Mouse (Mus musculus) midbrain, embryonic 15.5 days (tissue): ENCODE measurements around the gene Trpc5. TPM values are rescaled to one million over a fixed set of nuclear protein-coding genes. Genes with fewer than 3 reads are reported as not detected.

Experiments used
- ATAC-seq: fragments of 200-750 bp; cut with Nextera tagmentation; replicated peaks from 2 replicates; pipeline ENCODE4 v1.8.0; 2017; ENCODE audit warnings: moderate TSS enrichment
- H3K27ac ChIP-seq: fragments of 300-500 bp; sonication (generic); 2 replicates; pipeline ENCODE4 v1.5.1; 2015; ENCODE audit warnings: mild to moderate bottlenecking, inconsistent platforms
- H3K27me3 ChIP-seq: fragments of 300-500 bp; sonication (generic); replicated peaks from 2 replicates; pipeline ENCODE4 v1.6.1; 2015; ENCODE audit warnings: inconsistent platforms
- H3K36me3 ChIP-seq: fragments of 300-500 bp; sonication (generic); replicated peaks from 2 replicates; pipeline ENCODE4 v1.6.1; 2015; ENCODE audit warnings: inconsistent platforms
- H3K4me1 ChIP-seq: fragments of 300-500 bp; sonication (generic); 2 replicates; pipeline ENCODE4 v1.6.1; 2015; ENCODE audit warnings: inconsistent platforms
- H3K4me2 ChIP-seq: fragments of 300-500 bp; sonication (generic); 2 replicates; pipeline ENCODE4 v1.6.1; 2015; ENCODE audit warnings: inconsistent platforms, mild to moderate bottlenecking, moderate library complexity
- H3K4me3 ChIP-seq: fragments of 300-500 bp; sonication (generic); 2 replicates; pipeline ENCODE4 v1.5.1; 2015; ENCODE audit warnings: mild to moderate bottlenecking, inconsistent platforms
- H3K9ac ChIP-seq: fragments of 300-500 bp; sonication (generic); 2 replicates; pipeline ENCODE4 v1.6.1; 2015; ENCODE audit warnings: mild to moderate bottlenecking, inconsistent platforms
- H3K9me3 ChIP-seq: fragments of 300-500 bp; sonication (generic); 2 replicates; pipeline ENCODE4 v1.6.1; 2016; ENCODE audit warnings: inconsistent platforms
- WGBS: fragments of 180-500 bp; shearing (Covaris S2); methylation state at CpG from one replicate; pipeline ENCODE4 v1.1.7; 2015; ENCODE audit warnings: mixed read lengths; 5-methylcytosine and 5-hydroxymethylcytosine counted together
- polyA plus RNA-seq: library from polyadenylated mRNA; unstranded; fragments of >200 nt; fragmentation: Nextera tagmentation; extraction: Ambion mirVana; gene quantifications from 2 replicates; pipeline ENCODE4 v1.2.1, GENCODE M21; 2015

Gene Trpc5
- 2.1 and 3.1 TPM in 2 replicates for polyA plus RNA-seq

GRCm38 (mm10) chrX:144688142-144688206 is at the start of gene Trpc5:
Gene Trpc5, minus strand, starts transcription at chrX:144688180.
- Histone ChIP-seq H3K36me3 (no peaks in the 10 kb centered on the region), H3K4me3 (peak within 1 kb of the TSS; percentile 51), H3K4me2 (peak within 1 kb of the TSS; percentile 64), H3K9me3 (no peaks in the 10 kb centered on the region), H3K27ac (no peak within 1 kb of the TSS), H3K27me3 (peaks cover 9% of the 10 kb centered on the region), H3K4me1 (no peaks in the 10 kb centered on the region), H3K9ac (peak within 1 kb of the TSS; percentile 54)
- ATAC-seq = peak; percentile 22
- 8% methylated on average over 1 of the region's 1 CpGs for WGBS

- H3K4me2 ChIP-seq = no peak overlapping the region
- 100% methylated on average over 1 of the region's 1 CpGs for WGBS
- ATAC-seq = no peak
- no peaks in the 10 kb centered on the region for H3K27me3 ChIP-seq
- no peaks in the 10 kb centered on the region for H3K4me1 ChIP-seq
- no peaks in the 10 kb centered on the region for H3K9me3 ChIP-seq
- no peak overlapping the region for H3K4me3 ChIP-seq
- H3K27ac ChIP-seq = no peak overlapping the region
- no peak overlapping the region for H3K9ac ChIP-seq
- no peaks in the 10 kb centered on the region for H3K36me3 ChIP-seq
These were observed 28.4 kb upstream of the Trpc5 start for GRCm38 (mm10) chrX:144716330-144716729.

GRCm38 (mm10) chrX:144689859-144690181 is 1.8 kb upstream of the Trpc5 start:
- H3K9me3 ChIP-seq = no peaks in the 10 kb centered on the region
- peaks cover 9% of the 10 kb centered on the region; the same call in 1 of the 2 replicates for H3K27me3 ChIP-seq
- H3K27ac ChIP-seq = no peak overlapping the region
- peak overlapping the region; percentile 64 for H3K4me2 ChIP-seq
- ATAC-seq = peak; percentile 22; the same call in 1 of the 2 replicates
- no peaks in the 10 kb centered on the region for H3K36me3 ChIP-seq
- no peaks in the 10 kb centered on the region for H3K4me1 ChIP-seq
- H3K9ac ChIP-seq = no peak overlapping the region
- WGBS = 23% methylated on average over 7 of the region's 7 CpGs
- peak overlapping the region; percentile 51 for H3K4me3 ChIP-seq

GRCm38 (mm10) chrX:144689119-144689858 is 1.3 kb upstream of the Trpc5 start:
- H3K4me1 ChIP-seq = no peaks in the 10 kb centered on the region
- peak overlapping the region; percentile 51 for H3K4me3 ChIP-seq
- peak overlapping the region; percentile 54; the same call in 1 of the 2 replicates for H3K9ac ChIP-seq
- H3K27ac ChIP-seq = no peak overlapping the region
- peak; percentile 83 for ATAC-seq
- H3K27me3 ChIP-seq = peaks cover 9% of the 10 kb centered on the region
- 21% methylated on average over 21 of the region's 21 CpGs for WGBS
- H3K4me2 ChIP-seq = peak overlapping the region; percentile 64
- H3K9me3 ChIP-seq = no peaks in the 10 kb centered on the region
- H3K36me3 ChIP-seq = no peaks in the 10 kb centered on the region

DNA sequence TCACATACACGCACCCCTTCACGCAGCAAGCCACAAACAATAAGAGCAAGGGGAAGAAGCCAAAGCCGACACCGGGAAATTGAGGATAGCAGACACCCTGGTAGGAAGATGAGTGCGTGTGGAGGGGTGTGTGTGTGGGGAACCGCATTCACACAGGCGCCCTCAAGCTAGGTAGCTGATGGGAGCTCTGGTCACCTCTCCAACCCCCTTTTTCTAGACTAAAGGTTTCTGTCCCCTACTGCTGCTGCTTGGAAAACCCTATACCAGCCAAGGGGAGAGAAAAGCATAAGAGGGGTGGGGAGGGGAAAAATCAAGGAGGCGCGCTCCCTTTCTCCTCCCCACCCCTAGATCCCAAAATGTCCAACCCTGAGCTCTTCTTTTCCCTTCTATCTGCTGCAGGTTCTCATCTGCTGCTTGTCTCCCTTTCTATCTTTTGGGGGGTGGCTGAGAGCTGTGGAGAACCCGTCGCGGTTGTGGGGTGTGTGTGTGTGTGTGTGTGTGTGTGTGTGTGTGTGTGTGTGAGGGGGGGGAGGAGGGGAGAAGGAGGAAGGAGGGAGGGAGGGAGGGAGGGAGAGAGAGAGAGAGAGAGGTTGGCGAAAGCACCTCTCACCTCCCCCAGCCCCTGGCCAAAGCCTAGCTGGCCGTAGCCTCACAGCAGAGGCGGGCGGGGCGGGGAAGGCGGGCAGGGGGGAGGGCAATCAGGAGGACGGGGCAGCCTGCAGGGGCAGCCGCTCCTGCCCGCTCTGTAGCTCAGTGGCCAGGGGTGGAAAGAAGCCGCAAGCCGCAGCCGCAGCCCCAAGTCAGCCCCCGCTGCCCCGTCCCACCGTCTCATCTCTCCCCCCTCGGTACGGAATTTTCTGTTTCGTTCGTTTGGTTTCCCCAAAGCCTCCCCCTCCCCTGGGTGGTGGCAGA is 483 bp upstream of the Trpc5 start, which contains the start of gene Rtl4:
Gene Rtl4, plus strand, starts transcription at position 701 of the 912 bp plus-strand sequence.
- 33% methylated on average over 23 of the region's 31 CpGs for WGBS
- peaks cover 9% of the 10 kb centered on the region for H3K27me3 ChIP-seq
- ATAC-seq = peak; percentile 88

DNA sequence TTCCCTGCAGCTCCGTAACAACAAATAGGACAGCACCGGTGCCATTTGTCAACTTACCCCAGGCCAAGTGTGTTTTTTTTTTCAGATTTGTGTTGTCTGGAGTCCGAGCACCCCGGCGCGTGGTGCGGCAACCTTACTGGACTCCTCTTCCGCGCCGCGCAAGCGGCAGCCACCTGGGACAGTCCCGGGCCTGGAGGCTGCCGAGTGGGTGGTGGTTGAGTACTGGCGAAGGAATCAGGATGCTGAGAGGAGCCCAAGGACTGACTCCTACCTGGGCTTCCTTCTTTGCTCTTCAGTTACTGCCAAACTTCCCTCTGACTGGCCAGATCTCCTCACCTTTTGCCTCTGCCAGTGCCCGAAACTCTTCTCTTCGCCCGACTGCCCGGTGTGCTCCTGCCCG is 238 bp downstream of the Trpc5 start:
- no peak overlapping the region for H3K9ac ChIP-seq
- no peaks in the 10 kb centered on the region for H3K9me3 ChIP-seq
- peaks cover 9% of the 10 kb centered on the region for H3K27me3 ChIP-seq
- H3K36me3 ChIP-seq = no peaks in the 10 kb centered on the region
- peak overlapping the region; percentile 64 for H3K4me2 ChIP-seq
- peak overlapping the region; percentile 51 for H3K4me3 ChIP-seq
- no peaks in the 10 kb centered on the region for H3K4me1 ChIP-seq
- ATAC-seq = peak; percentile 65
- no peak overlapping the region for H3K27ac ChIP-seq
- WGBS = 26% methylated on average over 20 of the region's 20 CpGs

More for the DNA sequence above, 483 bp upstream of the Trpc5 start, which contains the start of gene Rtl4:
- no peaks in the 10 kb centered on the region for H3K4me1 ChIP-seq
- no peaks in the 10 kb centered on the region for H3K9me3 ChIP-seq
- H3K36me3 ChIP-seq = no peaks in the 10 kb centered on the region
- peak within 1 kb of the TSS; percentile 51 for H3K4me3 ChIP-seq
- no peak within 1 kb of the TSS for H3K27ac ChIP-seq
- peak within 1 kb of the TSS; percentile 54 for H3K9ac ChIP-seq
- H3K4me2 ChIP-seq = peak within 1 kb of the TSS; percentile 64

- Histone ChIP-seq H3K4me1 (no peaks in the 10 kb centered on the region), H3K9me3 (no peaks in the 10 kb centered on the region), H3K27ac (no peak overlapping the region), H3K4me3 (no peak overlapping the region), H3K4me2 (no peak overlapping the region), H3K36me3 (no peaks in the 10 kb centered on the region), H3K27me3 (peaks cover 4% of the 10 kb centered on the region; the same call in 1 of the 2 replicates), H3K9ac (no peak overlapping the region)
- ATAC-seq = no peak
- WGBS = 81% methylated on average over 2 of the region's 2 CpGs
These were observed 35.8 kb downstream of the Trpc5 start for GRCm38 (mm10) chrX:144652196-144652595.

DNA sequence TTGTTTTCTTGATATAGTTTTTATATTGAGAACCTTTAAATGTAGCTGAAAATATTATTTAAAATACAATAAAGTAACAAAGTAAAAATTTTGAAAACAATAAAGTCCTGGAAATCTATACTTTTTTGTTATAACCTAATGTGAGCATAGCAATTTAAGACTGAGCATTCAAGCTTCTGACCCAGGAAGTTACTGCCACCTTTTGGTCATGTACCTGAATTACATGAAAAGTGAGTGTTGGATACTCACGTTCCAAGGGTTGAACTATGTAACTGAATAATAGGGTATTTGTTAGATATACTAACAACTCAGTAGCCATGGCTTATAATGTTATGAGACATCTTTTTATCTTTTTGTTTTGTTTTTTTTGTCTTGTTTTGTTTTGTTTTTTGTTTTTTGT is 42.6 kb downstream of the Trpc5 start:
- no peak overlapping the region for H3K4me3 ChIP-seq
- no peaks in the 10 kb centered on the region for H3K36me3 ChIP-seq
- no peak overlapping the region for H3K27ac ChIP-seq
- ATAC-seq = no peak
- 55% methylated on average over 1 of the region's 1 CpGs for WGBS
- H3K9me3 ChIP-seq = no peaks in the 10 kb centered on the region
- no peak overlapping the region for H3K9ac ChIP-seq
- H3K27me3 ChIP-seq = no peaks in the 10 kb centered on the region
- no peaks in the 10 kb centered on the region for H3K4me1 ChIP-seq
- no peak overlapping the region for H3K4me2 ChIP-seq

DNA sequence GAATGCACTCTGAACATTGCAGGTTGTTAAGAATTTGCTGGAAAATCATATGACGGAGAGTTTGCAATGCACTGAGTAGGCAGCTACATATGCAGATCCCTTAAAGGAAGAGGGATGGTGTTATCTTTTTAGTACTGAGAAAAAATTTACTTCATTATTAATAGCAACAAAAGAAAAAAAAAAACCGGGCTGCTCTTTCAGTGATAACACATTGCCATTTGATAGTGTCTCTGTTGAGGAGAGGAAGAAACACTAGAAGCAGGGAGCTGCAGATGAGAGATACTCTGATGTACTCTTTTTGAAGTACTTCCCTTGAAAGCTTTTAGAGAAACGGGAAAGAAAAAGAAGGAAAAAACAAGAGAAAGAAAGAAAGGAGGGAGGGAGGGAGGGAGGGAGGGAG is 43.2 kb downstream of the Trpc5 start:
- H3K9ac ChIP-seq = no peak overlapping the region
- H3K4me3 ChIP-seq = no peak overlapping the region
- 82% methylated on average over 2 of the region's 3 CpGs for WGBS
- H3K27ac ChIP-seq = no peak overlapping the region
- no peak for ATAC-seq
- H3K27me3 ChIP-seq = no peaks in the 10 kb centered on the region
- H3K4me1 ChIP-seq = no peaks in the 10 kb centered on the region
- no peaks in the 10 kb centered on the region for H3K9me3 ChIP-seq
- no peak overlapping the region for H3K4me2 ChIP-seq
- H3K36me3 ChIP-seq = no peaks in the 10 kb centered on the region

- Histone ChIP-seq H3K27me3 (no peaks in the 10 kb centered on the region), H3K27ac (no peak overlapping the region), H3K36me3 (no peaks in the 10 kb centered on the region), H3K4me1 (no peaks in the 10 kb centered on the region), H3K4me2 (no peak overlapping the region), H3K9me3 (no peaks in the 10 kb centered on the region), H3K9ac (no peak overlapping the region), H3K4me3 (no peak overlapping the region)
- 77% methylated on average over 4 of the region's 4 CpGs for WGBS
- ATAC-seq = no peak
These were observed 75.2 kb downstream of the Trpc5 start for GRCm38 (mm10) chrX:144612753-144613152.

DNA sequence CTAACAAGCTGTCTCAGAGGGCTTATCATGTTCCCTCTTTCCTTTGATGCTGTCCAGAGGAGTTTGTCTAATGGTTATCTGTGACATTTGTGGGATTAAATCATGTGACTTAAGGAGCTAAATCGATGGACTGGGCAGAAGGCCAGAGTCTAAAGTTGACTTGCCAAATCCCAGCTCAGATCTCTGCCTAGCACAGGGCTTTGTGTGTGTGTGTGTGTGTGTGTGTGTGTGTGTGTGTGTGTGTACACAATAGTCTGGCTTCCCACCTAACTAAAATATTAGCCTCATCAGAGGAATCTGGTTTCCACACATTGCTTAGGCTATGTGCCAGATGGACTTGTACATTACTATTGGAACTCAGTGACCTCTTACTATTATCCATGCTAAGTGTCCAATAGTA is 151.5 kb downstream of the Trpc5 start:
- H3K4me3 ChIP-seq = no peak overlapping the region
- H3K9ac ChIP-seq = no peak overlapping the region
- H3K36me3 ChIP-seq = no peaks in the 10 kb centered on the region
- WGBS = 16% methylated on average over 1 of the region's 1 CpGs
- H3K4me2 ChIP-seq = no peak overlapping the region
- no peaks in the 10 kb centered on the region for H3K27me3 ChIP-seq
- no peak; the same call in 1 of the 2 replicates for ATAC-seq
- no peak overlapping the region for H3K27ac ChIP-seq
- no peaks in the 10 kb centered on the region for H3K4me1 ChIP-seq
- no peaks in the 10 kb centered on the region for H3K9me3 ChIP-seq

GRCm38 (mm10) chrX:144526042-144526441 is 161.9 kb downstream of the Trpc5 start:
- Histone ChIP-seq H3K9me3 (no peaks in the 10 kb centered on the region), H3K36me3 (no peaks in the 10 kb centered on the region), H3K27ac (no peak overlapping the region), H3K27me3 (no peaks in the 10 kb centered on the region), H3K4me1 (no peaks in the 10 kb centered on the region), H3K4me3 (no peak overlapping the region), H3K9ac (no peak overlapping the region), H3K4me2 (no peak overlapping the region)
- 82% methylated on average over 7 of the region's 7 CpGs for WGBS
- no peak for ATAC-seq

GRCm38 (mm10) chrX:144523239-144523638 is 164.7 kb downstream of the Trpc5 start:
- WGBS = 80% methylated on average over 5 of the region's 5 CpGs
- Histone ChIP-seq H3K36me3 (no peaks in the 10 kb centered on the region), H3K4me3 (no peak overlapping the region), H3K4me1 (no peaks in the 10 kb centered on the region), H3K27ac (no peak overlapping the region), H3K4me2 (no peak overlapping the region), H3K27me3 (no peaks in the 10 kb centered on the region), H3K9ac (no peak overlapping the region), H3K9me3 (no peaks in the 10 kb centered on the region)
- no peak for ATAC-seq
